Mouse (Mus musculus) heart, embryonic 11.5 days (tissue): ENCODE measurements around the gene Actn1. TPM values are rescaled to one million over a fixed set of nuclear protein-coding genes. Genes with fewer than 3 reads are reported as not detected.

Experiments
- ATAC-seq: fragments of 200-750 bp; cut with Nextera tagmentation; replicated peaks from 2 replicates; pipeline ENCODE4 v1.8.0; 2017; ENCODE audit warnings: moderate library complexity; ENCODE audit not compliant: insufficient number of reproducible peaks, low FRiP score, low TSS enrichment
- H3K27ac ChIP-seq: fragments of 300-500 bp; sonication (generic); 2 replicates; pipeline ENCODE4 v1.5.1; 2014; ENCODE audit warnings: mild to moderate bottlenecking, low read depth, low read length
- H3K27me3 ChIP-seq: fragments of 300-500 bp; sonication (generic); 2 replicates; pipeline ENCODE4 v1.6.1; 2014; ENCODE audit warnings: mild to moderate bottlenecking, low read length, mixed read lengths; ENCODE audit not compliant: control insufficient read depth, insufficient read depth
- H3K36me3 ChIP-seq: fragments of 300-500 bp; sonication (generic); 2 replicates; pipeline ENCODE4 v1.6.1; 2014; ENCODE audit warnings: mild to moderate bottlenecking, low read length, moderate library complexity, mixed read lengths; ENCODE audit not compliant: control insufficient read depth, insufficient read depth
- H3K4me1 ChIP-seq: fragments of 300-500 bp; sonication (generic); 2 replicates; pipeline ENCODE4 v1.6.1; 2014; ENCODE audit warnings: low read length; ENCODE audit not compliant: control insufficient read depth, insufficient read depth
- H3K4me2 ChIP-seq: fragments of 300-500 bp; sonication (generic); 2 replicates; pipeline ENCODE4 v1.6.1; 2014; ENCODE audit warnings: mild to moderate bottlenecking, moderate library complexity
- H3K4me3 ChIP-seq: fragments of 300-500 bp; sonication (generic); 2 replicates; pipeline ENCODE4 v1.5.1; 2014; ENCODE audit warnings: low read depth, low read length
- H3K9ac ChIP-seq: fragments of 300-500 bp; sonication (generic); 2 replicates; pipeline ENCODE4 v1.6.1; 2014; ENCODE audit warnings: mild to moderate bottlenecking, low read depth, low read length, moderate library complexity
- H3K9me3 ChIP-seq: fragments of 300-500 bp; sonication (generic); replicated peaks from 2 replicates; pipeline ENCODE4 v1.6.1; 2016; ENCODE audit warnings: low read length; ENCODE audit not compliant: control insufficient read depth
- WGBS: fragments of 180-500 bp; shearing (Covaris S2); extraction: QIAGEN DNeasy Blood & Tissue Kit; methylation state at CpG from one replicate; pipeline ENCODE4 v1.1.7; 2014; ENCODE audit not compliant: insufficient replicate concordance; 5-methylcytosine and 5-hydroxymethylcytosine counted together
- polyA plus RNA-seq: library from polyadenylated mRNA; unstranded; fragments of >200 nt; fragmentation: Nextera tagmentation; extraction: Ambion mirVana; gene quantifications from 2 replicates; pipeline ENCODE4 v1.2.1, GENCODE M21; 2014

Actn1 gene
- polyA plus RNA-seq, 1 experiment from 2014 or later: 53.2 TPM

- Histone ChIP-seq H3K4me2 (no peak overlapping the region), H3K4me3 (no peak overlapping the region), H3K27me3 (no peaks in the 10 kb centered on the region), H3K36me3 (no peaks in the 10 kb centered on the region), H3K9me3 (no peaks in the 10 kb centered on the region), H3K27ac (peak overlapping the region; percentile 88), H3K4me1 (peaks cover 86% of the 10 kb centered on the region), H3K9ac (no peak overlapping the region)
- no peak for ATAC-seq
- 36% methylated on average over 3 of the region's 3 CpGs for WGBS
These were observed 32.3 kb downstream of the Actn1 start for GRCm38 (mm10) chr12:80227835-80228234.

- no peaks in the 10 kb centered on the region for H3K9me3 ChIP-seq
- 39% methylated on average over 2 of the region's 2 CpGs for WGBS
These were observed 34.1 kb downstream of the Actn1 start for GRCm38 (mm10) chr12:80226101-80226500.

DNA sequence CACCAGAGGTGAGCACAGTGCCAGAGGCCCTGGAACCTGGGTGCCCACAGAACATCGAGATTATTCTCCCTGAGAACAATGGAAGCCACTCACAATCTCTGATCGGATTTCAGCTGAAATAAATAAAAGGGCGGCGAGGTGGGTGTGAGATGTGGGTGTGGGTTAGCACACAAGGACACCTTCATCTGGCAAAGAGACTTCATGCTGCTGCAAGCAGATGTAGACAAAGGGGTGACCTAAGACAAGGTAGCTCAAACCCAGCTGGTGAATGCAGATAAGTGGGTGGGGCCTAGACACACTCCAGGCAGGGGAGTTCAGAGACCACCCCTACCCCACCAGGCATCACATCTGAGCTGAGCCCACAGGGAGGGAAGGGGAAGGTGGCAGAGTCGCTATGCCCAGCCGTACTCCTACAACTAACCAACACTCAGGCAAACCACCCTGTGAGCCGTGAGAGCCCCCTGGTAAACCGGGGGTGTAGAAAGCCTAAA, 35.9 kb downstream of the Actn1 start:
- no peak for ATAC-seq
- Histone ChIP-seq H3K36me3 (no peaks in the 10 kb centered on the region), H3K9me3 (no peaks in the 10 kb centered on the region), H3K4me1 (peaks cover 83% of the 10 kb centered on the region), H3K27me3 (no peaks in the 10 kb centered on the region), H3K4me2 (0 out of 2 replicates have a peak overlapping the region, but pooled peaks have one; percentile 11), H3K27ac (peak overlapping the region; percentile 50), H3K4me3 (no peak overlapping the region), H3K9ac (peak overlapping the region; percentile 29)
- WGBS: 51% methylated on average over 8 of the region's 8 CpGs

More at GRCm38 (mm10) chr12:80226101-80226500, 34.1 kb downstream of the Actn1 start:
- Histone ChIP-seq H3K9ac (no peak overlapping the region), H3K4me1 (peaks cover 82% of the 10 kb centered on the region), H3K4me2 (no peak overlapping the region), H3K27ac (peak overlapping the region; percentile 12; the same call in 1 of the 2 replicates), H3K4me3 (no peak overlapping the region), H3K36me3 (no peaks in the 10 kb centered on the region), H3K27me3 (no peaks in the 10 kb centered on the region)
- ATAC-seq: no peak

- WGBS: 32% methylated on average over 8 of the region's 8 CpGs
- Histone ChIP-seq H3K4me3 (no peak overlapping the region), H3K36me3 (no peaks in the 10 kb centered on the region), H3K9me3 (no peaks in the 10 kb centered on the region), H3K4me2 (peak overlapping the region; percentile 9; the same call in 1 of the 2 replicates), H3K27me3 (no peaks in the 10 kb centered on the region), H3K9ac (no peak overlapping the region), H3K4me1 (peaks cover 83% of the 10 kb centered on the region), H3K27ac (peak overlapping the region; percentile 50; the same call in 1 of the 2 replicates)
- ATAC-seq: no peak
These were observed 36.7 kb downstream of the Actn1 start for GRCm38 (mm10) chr12:80223511-80223910.

DNA sequence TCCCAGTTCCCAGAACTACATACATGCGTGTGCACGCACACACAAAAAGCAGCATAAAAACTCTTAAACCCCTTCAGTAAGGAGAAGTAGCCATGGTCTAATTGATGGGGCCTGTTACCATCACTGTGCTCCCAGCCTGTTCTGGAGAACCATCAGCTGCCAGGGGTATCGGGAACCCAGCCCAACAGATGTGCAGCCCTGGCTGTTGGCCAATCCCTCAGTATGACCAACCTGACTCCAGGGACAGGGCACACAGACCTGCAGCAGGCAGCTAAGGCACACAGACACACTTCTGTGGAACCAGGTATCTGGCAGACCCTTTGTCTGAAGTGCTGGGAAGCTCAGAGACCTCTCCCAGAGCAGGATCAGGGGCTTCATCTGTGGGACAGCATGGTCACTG, 37.7 kb downstream of the Actn1 start:
- peaks cover 81% of the 10 kb centered on the region for H3K4me1 ChIP-seq
- H3K27ac ChIP-seq: no peak overlapping the region
- H3K4me3 ChIP-seq: no peak overlapping the region
- H3K9me3 ChIP-seq: no peaks in the 10 kb centered on the region
- ATAC-seq: no peak
- no peaks in the 10 kb centered on the region for H3K27me3 ChIP-seq
- WGBS: 78% methylated on average over 3 of the region's 3 CpGs
- no peak overlapping the region for H3K9ac ChIP-seq
- H3K36me3 ChIP-seq: no peaks in the 10 kb centered on the region
- H3K4me2 ChIP-seq: no peak overlapping the region

- H3K27ac ChIP-seq: peak overlapping the region; percentile 62
- H3K4me2 ChIP-seq: no peak overlapping the region
- H3K9me3 ChIP-seq: no peaks in the 10 kb centered on the region
- H3K36me3 ChIP-seq: no peaks in the 10 kb centered on the region
- 0 out of 2 replicates have a peak overlapping the region, but pooled peaks have one; percentile 1 for H3K9ac ChIP-seq
- no peaks in the 10 kb centered on the region for H3K27me3 ChIP-seq
- H3K4me3 ChIP-seq: no peak overlapping the region
- peaks cover 83% of the 10 kb centered on the region for H3K4me1 ChIP-seq
- ATAC-seq: no peak
- WGBS: 57% methylated on average over 14 of the region's 14 CpGs
These were observed 39.7 kb downstream of the Actn1 start for GRCm38 (mm10) chr12:80220260-80221038.

- H3K4me3 ChIP-seq: no peak overlapping the region
- 80% methylated on average over 3 of the region's 3 CpGs for WGBS
- H3K36me3 ChIP-seq: no peaks in the 10 kb centered on the region
- H3K9ac ChIP-seq: no peak overlapping the region
- peak overlapping the region; percentile 54 for H3K27ac ChIP-seq
- H3K4me2 ChIP-seq: no peak overlapping the region
- no peak for ATAC-seq
- no peaks in the 10 kb centered on the region for H3K9me3 ChIP-seq
- H3K4me1 ChIP-seq: peaks cover 76% of the 10 kb centered on the region
- no peaks in the 10 kb centered on the region for H3K27me3 ChIP-seq
These were observed 41.4 kb downstream of the Actn1 start for GRCm38 (mm10) chr12:80218784-80219183.

GRCm38 (mm10) chr12:80218045-80218611, 42.0 kb downstream of the Actn1 start:
- Histone ChIP-seq H3K27ac (peak overlapping the region; percentile 54), H3K9ac (no peak overlapping the region), H3K9me3 (no peaks in the 10 kb centered on the region), H3K4me3 (no peak overlapping the region), H3K4me1 (peaks cover 76% of the 10 kb centered on the region), H3K4me2 (no peak overlapping the region), H3K27me3 (no peaks in the 10 kb centered on the region), H3K36me3 (no peaks in the 10 kb centered on the region)
- no peak for ATAC-seq
- WGBS: 78% methylated on average over 4 of the region's 4 CpGs
